Mouse (Mus musculus) C2C12 (cell line): ENCODE measurements at regions not wholly inside any gene's neighbourhood (a gene's known extent, or its start where the extent isn't known, plus 50 kb on each side); places are given as distances from the start of the nearest gene placed in this dataset.

ENCODE experiments used
- H3K27me3 ChIP-seq: one replicate; pipeline ENCODE4 v1.6.1; 2011; ENCODE audit not compliant: control insufficient read depth, insufficient read depth, insufficient read length
- H3K36me3 ChIP-seq: one replicate; pipeline ENCODE4 v1.6.1; 2011; ENCODE audit not compliant: control insufficient read depth, insufficient read depth
- H3K4me3 ChIP-seq: one replicate; pipeline ENCODE4 v1.5.1; 2011; ENCODE audit warnings: mild to moderate bottlenecking, control low read depth; ENCODE audit not compliant: poor library complexity, insufficient read depth, severe bottlenecking
- H3K79me2 ChIP-seq: one replicate; pipeline ENCODE4 v1.6.1; 2011; ENCODE audit not compliant: control insufficient read depth, insufficient read depth
- H3K79me3 ChIP-seq: one replicate; pipeline ENCODE4 v1.6.1; 2011; ENCODE audit warnings: low read depth, control low read depth
- H3ac ChIP-seq: one replicate; pipeline ENCODE3; 2011; ENCODE audit warnings: low read depth; ENCODE audit not compliant: control insufficient read depth, insufficient read length
- CEBPB ChIP-seq: IDR thresholded peaks from one replicate; pipeline ENCODE4 v1.6.1; 2011; ENCODE audit warnings: low read depth, mild to moderate bottlenecking, control low read depth, moderate library complexity
- CTCF ChIP-seq: IDR thresholded peaks from one replicate; pipeline ENCODE4 v1.5.1; 2011; ENCODE audit not compliant: control insufficient read depth, insufficient read depth, insufficient read length
- FOSL1 ChIP-seq: IDR thresholded peaks from one replicate; pipeline ENCODE4 v1.8.0; 2011; ENCODE audit warnings: mild to moderate bottlenecking, low read length; ENCODE audit not compliant: poor library complexity, insufficient read depth, severe bottlenecking
- MAX ChIP-seq: IDR thresholded peaks from one replicate; pipeline ENCODE4 v1.6.1; 2011; ENCODE audit warnings: mild to moderate bottlenecking, control low read depth
- MYOD1 ChIP-seq: IDR thresholded peaks from one replicate; pipeline ENCODE4 v1.6.1; 2011; ENCODE audit warnings: low read depth; ENCODE audit not compliant: control insufficient read depth, insufficient read length
- MYOG ChIP-seq: IDR thresholded peaks from one replicate; pipeline ENCODE4 v1.6.1; 2011; ENCODE audit not compliant: control insufficient read depth, insufficient read length; ENCODE audit errors: extremely low read depth
- USF1 ChIP-seq: IDR thresholded peaks from one replicate; pipeline ENCODE4 v1.6.1; 2011; ENCODE audit warnings: low read depth, mild to moderate bottlenecking, control low read depth, moderate library complexity

DNA sequence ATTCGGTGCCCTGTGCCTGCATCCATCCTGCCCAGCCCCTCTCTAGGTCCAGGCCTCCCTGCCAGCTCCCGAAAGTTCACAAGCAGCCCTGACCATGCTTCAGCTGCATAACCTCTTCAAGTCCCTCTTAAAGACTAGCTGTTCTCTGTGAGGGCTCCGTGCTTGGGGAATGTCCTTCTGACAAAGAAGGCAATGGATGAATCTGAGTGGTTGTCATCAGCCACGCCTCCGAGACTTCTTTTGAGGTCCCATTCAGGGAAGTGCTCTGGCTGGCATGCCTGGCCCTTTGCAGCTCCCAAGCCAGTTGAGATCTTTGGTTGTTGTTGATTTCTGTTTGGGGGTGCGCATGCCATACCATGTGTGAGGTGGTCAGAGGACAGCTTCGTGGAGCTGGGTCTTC, 105.9 kb upstream of the Haao start:
- Histone ChIP-seq H3K79me3 (no peaks in the 10 kb centered on the region), H3ac (no peak overlapping the region), H3K4me3 (no peak overlapping the region), H3K36me3 (no peaks in the 10 kb centered on the region), H3K79me2 (no peaks in the 10 kb centered on the region), H3K27me3 (no peaks in the 10 kb centered on the region)
- TF ChIP-seq FOSL1 (no peak), USF1 (no peak), MAX (no peak), CEBPB (no peak), CTCF (no peak), MYOD1 (no peak), MYOG (no peak)

DNA sequence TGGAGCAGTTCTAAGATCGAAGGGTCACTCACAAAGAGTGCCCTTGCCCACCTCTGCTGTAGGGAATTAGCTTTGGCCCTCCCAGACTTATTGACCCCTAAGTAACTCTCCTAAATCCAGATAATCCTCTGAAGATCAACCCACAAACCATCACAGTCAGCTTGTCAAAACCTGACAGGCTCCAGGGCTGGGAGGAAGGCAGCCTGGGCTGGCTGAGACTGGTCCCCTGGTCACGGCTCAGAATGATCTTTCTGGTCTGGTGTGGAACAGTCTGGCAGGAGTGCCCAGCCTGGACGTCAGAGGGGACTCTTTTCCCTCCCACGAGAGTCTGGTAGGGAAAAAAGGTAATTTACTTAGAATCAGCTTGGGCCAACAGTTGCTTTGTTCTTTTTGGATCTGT, 99.0 kb upstream of the Haao start:
- Histone ChIP-seq H3K79me2 (no peaks in the 10 kb centered on the region), H3K36me3 (no peaks in the 10 kb centered on the region), H3K27me3 (no peaks in the 10 kb centered on the region), H3ac (no peak overlapping the region), H3K79me3 (no peaks in the 10 kb centered on the region), H3K4me3 (no peak overlapping the region)
- TF ChIP-seq FOSL1, result no peak

DNA sequence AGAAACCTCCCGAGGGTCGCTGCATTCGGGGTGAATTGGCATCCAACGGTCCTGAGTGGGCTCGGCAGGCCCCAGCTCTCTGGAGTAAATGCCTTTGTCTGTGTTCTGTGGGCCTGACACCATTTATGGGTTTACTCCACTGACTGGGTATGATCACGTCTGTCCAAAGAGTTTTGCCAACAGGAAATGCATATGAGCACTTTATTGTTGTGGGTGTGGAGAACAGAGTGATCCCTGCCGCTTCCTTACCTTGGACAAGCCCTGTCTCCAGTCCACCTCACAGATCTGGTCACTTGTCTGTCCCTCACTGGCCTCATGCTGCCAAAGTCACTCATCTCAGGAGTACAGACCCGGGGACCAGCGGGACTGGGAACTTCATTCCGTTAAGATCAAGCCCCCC, 91.6 kb upstream of the Haao start:
- no peaks in the 10 kb centered on the region for H3K79me2 ChIP-seq
- no peaks in the 10 kb centered on the region for H3K36me3 ChIP-seq
- H3ac ChIP-seq, result no peak overlapping the region
- TF ChIP-seq MYOG, result no peak
- no peak for TF ChIP-seq USF1
- TF ChIP-seq FOSL1, result no peak
- no peak for TF ChIP-seq CTCF
- no peak for TF ChIP-seq MAX
- no peak for TF ChIP-seq MYOD1
- TF ChIP-seq CEBPB, result no peak
- H3K4me3 ChIP-seq, result no peak overlapping the region
- no peaks in the 10 kb centered on the region for H3K79me3 ChIP-seq
- no peaks in the 10 kb centered on the region for H3K27me3 ChIP-seq

DNA sequence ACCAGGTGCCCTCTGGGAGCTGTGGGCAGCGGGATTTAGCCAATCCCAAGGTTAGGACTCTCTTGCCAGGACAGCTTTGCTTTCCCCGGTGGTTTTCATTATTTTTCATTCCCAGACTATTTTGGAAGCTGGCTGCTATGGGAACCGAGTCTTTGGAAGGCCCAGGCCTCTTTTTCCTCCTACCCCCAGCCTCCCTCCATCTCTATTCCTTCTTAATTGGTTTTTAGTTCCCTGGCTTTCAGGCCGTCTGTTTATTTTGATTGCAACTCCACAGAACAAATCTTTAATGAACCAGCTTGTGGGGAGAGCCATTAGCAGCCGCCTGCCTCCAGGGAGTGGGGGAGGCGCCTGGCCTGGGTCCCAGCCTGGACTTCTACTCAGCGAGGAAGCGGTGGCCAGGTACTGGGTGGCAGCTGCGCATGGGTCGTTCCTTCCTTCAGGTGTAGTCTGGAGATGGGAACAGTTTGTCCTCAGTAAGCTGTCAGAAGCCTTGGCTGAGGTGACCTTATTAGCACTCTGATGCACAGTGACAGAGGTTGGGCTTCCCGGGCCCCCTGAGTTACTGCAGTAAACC, 91.0 kb upstream of the Haao start:
- TF ChIP-seq USF1, result no peak
- no peak for TF ChIP-seq MYOD1
- no peak for TF ChIP-seq CEBPB
- no peak for TF ChIP-seq CTCF
- TF ChIP-seq MAX, result no peak
- no peak for TF ChIP-seq MYOG
- no peak for TF ChIP-seq FOSL1
- no peaks in the 10 kb centered on the region for H3K27me3 ChIP-seq
- no peaks in the 10 kb centered on the region for H3K79me2 ChIP-seq
- H3ac ChIP-seq, result no peak overlapping the region
- no peaks in the 10 kb centered on the region for H3K36me3 ChIP-seq
- H3K79me3 ChIP-seq, result no peaks in the 10 kb centered on the region
- H3K4me3 ChIP-seq, result no peak overlapping the region

DNA sequence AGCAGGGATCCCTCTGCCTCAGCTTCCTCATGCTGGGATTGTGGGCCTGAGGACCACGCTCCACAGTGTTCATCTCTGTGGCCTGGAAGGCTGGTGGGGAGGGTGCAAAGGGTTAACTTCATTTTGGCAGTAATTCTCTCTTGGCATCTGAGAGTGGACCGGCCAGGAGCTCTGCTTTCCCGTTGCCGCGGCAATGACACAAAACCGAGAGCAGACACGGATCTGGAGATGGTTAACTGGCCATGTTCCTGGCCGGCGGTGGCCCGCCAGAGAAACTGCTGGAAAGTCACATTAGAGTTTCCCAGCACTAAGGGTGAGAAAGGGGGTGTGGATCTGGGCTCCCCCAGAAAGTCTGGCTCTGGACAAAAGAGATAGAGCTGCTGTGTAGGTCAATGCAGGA, 89.8 kb upstream of the Haao start:
- no peaks in the 10 kb centered on the region for H3K79me3 ChIP-seq
- H3ac ChIP-seq, result no peak overlapping the region
- H3K36me3 ChIP-seq, result no peaks in the 10 kb centered on the region
- TF ChIP-seq MYOG, result no peak
- H3K27me3 ChIP-seq, result no peaks in the 10 kb centered on the region
- H3K4me3 ChIP-seq, result no peak overlapping the region
- no peaks in the 10 kb centered on the region for H3K79me2 ChIP-seq

DNA sequence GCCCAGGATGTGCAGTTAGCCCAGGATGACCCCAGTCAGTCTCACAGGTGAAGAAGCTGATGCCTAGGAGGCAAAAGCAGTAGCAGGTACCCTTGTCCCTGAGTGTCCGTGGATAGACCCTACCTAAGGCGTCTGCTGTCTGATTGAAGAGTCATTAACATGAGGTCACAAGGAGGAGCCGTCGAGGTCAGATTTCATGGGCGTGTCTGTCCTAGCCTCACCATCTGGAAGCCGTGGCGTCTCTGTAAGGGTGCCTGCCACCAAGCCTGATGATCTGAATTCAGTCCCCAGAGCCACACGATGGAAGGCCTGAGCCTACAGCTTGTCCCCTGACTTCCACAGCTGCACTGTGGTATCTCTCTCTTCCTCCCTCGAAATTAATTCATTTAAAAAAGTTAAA, 88.9 kb upstream of the Haao start:
- no peak overlapping the region for H3ac ChIP-seq
- no peak overlapping the region for H3K4me3 ChIP-seq
- no peaks in the 10 kb centered on the region for H3K79me2 ChIP-seq
- H3K27me3 ChIP-seq, result no peaks in the 10 kb centered on the region
- TF ChIP-seq USF1 (no peak), FOSL1 (no peak), CEBPB (no peak), MYOG (no peak), MYOD1 (no peak), MAX (no peak), CTCF (no peak)
- no peaks in the 10 kb centered on the region for H3K79me3 ChIP-seq
- no peaks in the 10 kb centered on the region for H3K36me3 ChIP-seq
